Mouse (Mus musculus) stomach, embryonic 14.5 days (tissue): Measurements from ENCODE around the gene St14. TPM values are rescaled to one million over a fixed set of nuclear protein-coding genes. Genes with fewer than 3 reads are reported as not detected.

Source experiments
- ATAC-seq: fragments of 200-750 bp; cut with Nextera tagmentation; 2 replicates; pipeline ENCODE4 v1.8.0; 2017; ENCODE audit warnings: low read depth, moderate TSS enrichment; ENCODE audit not compliant: insufficient number of reproducible peaks, insufficient read depth, low FRiP score
- H3K27ac ChIP-seq: fragments of 300-500 bp; sonication (generic); 2 replicates; pipeline ENCODE4 v1.5.1; 2014; ENCODE audit warnings: mild to moderate bottlenecking, low read length, moderate library complexity, mixed read lengths
- H3K27me3 ChIP-seq: fragments of 300-500 bp; sonication (generic); 2 replicates; pipeline ENCODE4 v1.6.1; 2014; ENCODE audit warnings: low read length, control low read depth, mixed read lengths; ENCODE audit not compliant: control insufficient read depth, insufficient read depth
- H3K36me3 ChIP-seq: fragments of 300-500 bp; sonication (generic); 2 replicates; pipeline ENCODE4 v1.6.1; 2014; ENCODE audit warnings: mild to moderate bottlenecking, control low read depth, low read length, moderate library complexity, mixed read lengths; ENCODE audit not compliant: control insufficient read depth, insufficient read depth
- H3K4me1 ChIP-seq: fragments of 300-500 bp; sonication (generic); 2 replicates; pipeline ENCODE4 v1.6.1; 2014; ENCODE audit warnings: low read length, control low read depth, mixed read lengths; ENCODE audit not compliant: control insufficient read depth, insufficient read depth
- H3K4me2 ChIP-seq: fragments of 300-500 bp; sonication (generic); replicated peaks from 2 replicates; pipeline ENCODE4 v1.6.1; 2014; ENCODE audit warnings: low read depth, low read length, control low read depth
- H3K4me3 ChIP-seq: fragments of 300-500 bp; sonication (generic); 2 replicates; pipeline ENCODE4 v1.5.1; 2014; ENCODE audit warnings: low read depth, low read length, control low read depth
- H3K9ac ChIP-seq: fragments of 300-500 bp; sonication (generic); replicated peaks from 2 replicates; pipeline ENCODE4 v1.6.1; 2014; ENCODE audit warnings: low read depth, mild to moderate bottlenecking, control low read depth, low read length, moderate library complexity, mixed read lengths
- H3K9me3 ChIP-seq: fragments of 300-500 bp; sonication (generic); 2 replicates; pipeline ENCODE4 v1.6.1; 2016; ENCODE audit warnings: low read depth, low read length, control low read depth; ENCODE audit not compliant: control insufficient read depth
- WGBS: fragments of 180-500 bp; shearing (Covaris S2); extraction: QIAGEN DNeasy Blood & Tissue Kit; methylation state at CpG from one replicate; pipeline ENCODE4 v1.1.7; 2014; 5-methylcytosine and 5-hydroxymethylcytosine counted together
- polyA plus RNA-seq: library from polyadenylated mRNA; unstranded; fragments of >200 nt; fragmentation: Nextera tagmentation; extraction: Ambion mirVana; gene quantifications from 2 replicates; pipeline ENCODE4 v1.2.1, GENCODE M21; 2014

St14 gene
- polyA plus RNA-seq, 1 experiment from 2014 or later = 46.9 TPM

DNA sequence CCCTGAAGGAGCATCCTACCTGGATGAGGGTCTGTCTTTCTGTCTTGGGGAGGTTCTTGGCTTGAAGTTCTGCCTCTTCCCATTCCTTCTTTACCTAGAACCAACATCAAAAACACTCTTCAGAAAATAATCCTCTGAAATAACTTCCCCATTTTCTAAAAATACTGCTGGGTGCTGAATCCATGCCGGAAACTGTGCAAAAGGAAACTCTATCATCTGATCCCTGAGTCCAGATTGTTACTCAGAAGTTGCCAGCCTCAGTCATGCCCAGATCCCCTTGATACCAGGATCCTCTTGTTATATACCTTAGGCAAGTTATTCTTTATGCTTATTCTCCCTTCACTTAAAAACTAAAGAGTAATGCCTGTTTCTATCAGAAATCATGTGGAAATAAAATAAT lies 31.7 kb upstream of the St14 start:
- Histone ChIP-seq H3K27ac (no peak overlapping the region), H3K36me3 (peaks cover 62% of the 10 kb centered on the region), H3K9me3 (no peaks in the 10 kb centered on the region), H3K9ac (no peak overlapping the region), H3K27me3 (no peaks in the 10 kb centered on the region), H3K4me2 (no peak overlapping the region), H3K4me1 (no peaks in the 10 kb centered on the region), H3K4me3 (no peak overlapping the region)
- ATAC-seq = no peak
- 96% methylated on average over 1 of the region's 1 CpGs for WGBS

DNA sequence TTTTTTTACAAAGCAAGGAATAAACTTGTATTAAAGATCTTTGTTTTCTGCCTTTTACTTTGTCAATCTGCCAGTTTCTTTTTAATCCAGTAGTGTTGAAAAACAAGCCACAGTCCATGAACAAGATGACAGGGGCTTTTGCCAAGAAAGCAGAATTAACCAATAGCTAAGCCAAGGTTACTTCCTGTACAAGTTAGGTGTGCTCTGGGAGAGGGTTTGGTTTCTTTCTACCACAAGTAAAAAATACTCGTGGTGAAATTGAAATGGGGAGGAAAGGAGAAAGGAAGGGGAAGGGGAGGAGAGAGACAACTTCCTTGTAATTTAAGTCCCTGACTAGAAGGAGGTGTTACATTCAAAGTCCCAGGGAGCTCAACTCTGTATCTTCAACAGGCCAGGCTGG lies 31.3 kb upstream of the St14 start:
- no peak overlapping the region for H3K9ac ChIP-seq

DNA sequence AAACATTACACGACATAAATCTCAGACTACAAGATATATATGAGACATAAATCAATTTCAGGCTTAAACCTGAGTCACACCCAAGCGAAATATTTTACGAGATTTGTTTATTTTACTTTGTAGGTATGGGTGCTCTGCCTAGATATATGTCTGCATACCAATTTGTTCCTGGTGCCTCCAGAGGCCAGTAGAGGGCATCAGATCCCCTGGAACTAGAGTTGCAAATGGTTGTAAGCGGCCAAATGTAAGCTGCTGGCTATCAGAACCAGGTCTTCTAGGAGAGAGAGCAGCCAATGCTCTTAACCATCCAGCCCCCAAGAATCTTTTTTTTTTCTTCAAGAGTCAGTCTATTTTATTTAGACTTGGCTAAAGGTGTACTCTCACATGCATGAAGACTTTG lies 28.3 kb upstream of the St14 start:
- peaks cover 74% of the 10 kb centered on the region for H3K36me3 ChIP-seq
- ATAC-seq = no peak
- H3K4me3 ChIP-seq = no peak overlapping the region
- no peaks in the 10 kb centered on the region for H3K27me3 ChIP-seq
- no peak overlapping the region for H3K9ac ChIP-seq
- no peak overlapping the region for H3K27ac ChIP-seq
- H3K4me2 ChIP-seq = no peak overlapping the region
- no peaks in the 10 kb centered on the region for H3K9me3 ChIP-seq
- H3K4me1 ChIP-seq = no peaks in the 10 kb centered on the region
- 56% methylated on average over 4 of the region's 4 CpGs for WGBS

More for the DNA sequence above, 31.3 kb upstream of the St14 start:
- no peak overlapping the region for H3K27ac ChIP-seq
- no peak overlapping the region for H3K4me3 ChIP-seq
- no peak overlapping the region for H3K4me2 ChIP-seq
- H3K9me3 ChIP-seq = no peaks in the 10 kb centered on the region
- H3K36me3 ChIP-seq = peaks cover 60% of the 10 kb centered on the region
- 70% methylated on average over 1 of the region's 1 CpGs for WGBS
- no peaks in the 10 kb centered on the region for H3K27me3 ChIP-seq
- ATAC-seq = no peak
- H3K4me1 ChIP-seq = no peaks in the 10 kb centered on the region

DNA sequence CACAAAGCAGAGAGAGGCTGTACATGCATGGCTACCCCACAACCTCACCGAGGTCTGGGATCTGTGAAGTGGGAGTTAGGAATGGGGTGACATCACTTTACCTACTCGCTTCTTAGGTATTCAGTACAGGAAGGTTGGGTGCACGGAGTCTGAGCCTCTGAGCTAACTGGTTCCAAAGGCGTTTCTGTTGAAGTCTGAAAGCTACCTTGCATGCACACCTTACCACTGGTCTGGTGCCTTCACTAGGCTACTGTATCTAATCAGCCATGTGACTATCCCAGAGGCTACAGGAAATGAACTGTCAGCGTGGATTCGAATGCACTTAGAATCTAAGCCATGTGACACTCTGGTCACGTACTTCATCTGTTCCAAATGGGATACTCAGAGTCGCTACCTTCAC lies 24.9 kb upstream of the St14 start:
- Histone ChIP-seq H3K4me2 (no peak overlapping the region), H3K36me3 (peaks cover 82% of the 10 kb centered on the region), H3K27ac (no peak overlapping the region), H3K4me3 (no peak overlapping the region), H3K27me3 (no peaks in the 10 kb centered on the region), H3K9ac (no peak overlapping the region), H3K9me3 (no peaks in the 10 kb centered on the region), H3K4me1 (no peaks in the 10 kb centered on the region)
- no peak for ATAC-seq
- 85% methylated on average over 8 of the region's 8 CpGs for WGBS

DNA sequence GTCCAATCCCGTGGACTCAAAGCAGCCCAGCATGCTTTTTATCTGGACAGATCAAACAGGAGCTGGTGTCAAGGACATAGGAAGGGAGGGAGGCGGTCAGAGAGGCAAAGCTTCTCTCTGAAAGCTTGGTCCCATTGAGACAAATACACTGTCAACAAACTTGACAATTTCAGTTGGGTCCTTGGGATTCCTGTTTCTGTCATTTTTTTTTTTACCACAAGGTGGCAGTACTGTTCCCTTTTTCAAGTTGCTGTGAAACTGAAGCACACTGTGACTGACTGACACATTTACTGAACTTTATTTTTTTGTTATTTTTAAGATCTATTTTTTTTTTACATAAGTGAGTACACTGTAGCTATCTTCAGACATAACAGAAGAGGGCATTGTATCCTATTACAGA lies 19.4 kb upstream of the St14 start:
- Histone ChIP-seq H3K9ac (no peak overlapping the region), H3K4me2 (no peak overlapping the region), H3K9me3 (no peaks in the 10 kb centered on the region), H3K27me3 (no peaks in the 10 kb centered on the region), H3K27ac (no peak overlapping the region), H3K36me3 (peaks cover 56% of the 10 kb centered on the region), H3K4me1 (no peaks in the 10 kb centered on the region), H3K4me3 (no peak overlapping the region)
- WGBS = 74% methylated on average over 2 of the region's 2 CpGs
- no peak for ATAC-seq

DNA sequence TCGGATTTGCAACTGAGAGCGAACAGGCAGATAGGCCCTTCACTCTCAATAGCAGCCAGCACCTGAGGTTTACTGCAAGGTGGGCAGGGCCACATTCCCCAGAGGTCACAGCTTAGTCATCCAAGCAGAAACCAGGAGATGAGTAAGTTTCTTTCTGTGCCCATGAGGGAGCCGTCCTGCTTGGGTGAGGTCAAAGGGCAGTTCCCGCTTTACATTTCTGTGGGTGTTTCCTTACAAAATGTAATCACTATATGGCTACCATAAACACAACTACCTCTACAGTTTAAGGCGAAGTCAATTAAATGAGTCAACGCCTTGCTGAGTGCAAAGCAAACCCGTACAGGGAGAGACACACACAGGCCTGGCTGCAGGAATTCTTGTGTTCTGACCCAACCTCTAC lies 16.5 kb upstream of the St14 start:
- WGBS = 75% methylated on average over 7 of the region's 7 CpGs
- no peak for ATAC-seq
- H3K27ac ChIP-seq = no peak overlapping the region

DNA sequence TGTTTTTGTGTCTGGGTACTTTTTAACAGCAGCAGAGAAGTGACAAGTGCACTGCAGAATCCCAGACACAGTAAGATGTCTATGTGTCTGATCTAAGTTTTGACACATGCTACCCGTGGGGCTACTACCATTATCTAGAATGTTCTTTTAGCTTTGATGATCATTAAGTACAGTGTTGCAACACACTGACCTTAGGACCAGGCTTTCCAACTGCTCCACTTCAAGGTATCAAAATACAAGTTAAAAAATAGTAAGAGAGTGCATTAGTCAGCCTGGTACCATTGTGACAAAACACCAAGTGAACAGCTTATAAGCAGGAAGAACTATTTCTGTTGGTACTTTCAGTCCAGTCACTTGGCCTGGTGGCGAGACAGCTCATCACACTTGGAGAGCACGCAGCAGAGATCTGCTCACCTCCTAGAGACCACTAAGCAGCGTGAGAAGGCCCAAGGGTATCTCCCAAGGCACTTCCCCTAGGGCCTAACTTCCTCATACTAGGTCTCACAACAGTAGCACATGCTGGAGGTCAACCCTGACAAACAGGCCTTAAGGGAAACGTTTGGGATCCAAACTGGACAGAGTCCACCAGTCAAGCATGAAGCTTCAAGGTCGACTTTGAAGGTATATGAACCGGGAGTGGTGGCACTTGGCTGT lies 13.7 kb upstream of the St14 start:
- H3K27me3 ChIP-seq = no peaks in the 10 kb centered on the region
- no peaks in the 10 kb centered on the region for H3K4me1 ChIP-seq
- H3K4me3 ChIP-seq = no peak overlapping the region
- H3K4me2 ChIP-seq = no peak overlapping the region
- H3K36me3 ChIP-seq = peaks cover 13% of the 10 kb centered on the region
- H3K9ac ChIP-seq = no peak overlapping the region
- ATAC-seq = no peak
- WGBS = 79% methylated on average over 7 of the region's 7 CpGs
- H3K9me3 ChIP-seq = no peaks in the 10 kb centered on the region
- H3K27ac ChIP-seq = no peak overlapping the region

More for the DNA sequence above, 16.5 kb upstream of the St14 start:
- Histone ChIP-seq H3K9me3 (no peaks in the 10 kb centered on the region), H3K4me1 (no peaks in the 10 kb centered on the region), H3K9ac (no peak overlapping the region), H3K36me3 (peaks cover 30% of the 10 kb centered on the region), H3K27me3 (no peaks in the 10 kb centered on the region), H3K4me3 (no peak overlapping the region), H3K4me2 (no peak overlapping the region)

DNA sequence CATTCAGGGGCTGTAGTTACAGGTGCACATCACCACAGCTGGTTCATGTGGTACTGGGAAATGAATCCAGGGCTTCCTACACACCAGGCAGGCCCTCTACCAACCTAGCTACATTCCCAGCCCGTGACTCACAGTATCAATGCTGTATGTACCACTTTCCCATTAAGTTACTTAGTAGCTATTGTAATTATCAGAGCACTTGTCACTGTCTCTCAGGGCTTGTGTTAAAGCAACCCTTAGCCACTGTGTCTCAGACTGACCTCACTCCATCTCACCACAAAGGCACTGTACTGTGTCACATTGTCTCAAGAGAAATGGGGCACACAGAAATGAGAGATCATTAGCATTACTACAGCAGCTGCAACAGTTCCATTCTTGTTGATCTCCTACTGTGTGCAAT lies 11.3 kb upstream of the St14 start:
- no peak overlapping the region for H3K4me3 ChIP-seq
- H3K36me3 ChIP-seq = no peaks in the 10 kb centered on the region; the same call in 1 of the 2 replicates
- H3K9ac ChIP-seq = no peak overlapping the region
- no peak for ATAC-seq
- no peaks in the 10 kb centered on the region for H3K9me3 ChIP-seq
- H3K27me3 ChIP-seq = no peaks in the 10 kb centered on the region
- WGBS = 77% methylated on average over 1 of the region's 1 CpGs
- H3K27ac ChIP-seq = no peak overlapping the region
- no peaks in the 10 kb centered on the region for H3K4me1 ChIP-seq
- H3K4me2 ChIP-seq = no peak overlapping the region

DNA sequence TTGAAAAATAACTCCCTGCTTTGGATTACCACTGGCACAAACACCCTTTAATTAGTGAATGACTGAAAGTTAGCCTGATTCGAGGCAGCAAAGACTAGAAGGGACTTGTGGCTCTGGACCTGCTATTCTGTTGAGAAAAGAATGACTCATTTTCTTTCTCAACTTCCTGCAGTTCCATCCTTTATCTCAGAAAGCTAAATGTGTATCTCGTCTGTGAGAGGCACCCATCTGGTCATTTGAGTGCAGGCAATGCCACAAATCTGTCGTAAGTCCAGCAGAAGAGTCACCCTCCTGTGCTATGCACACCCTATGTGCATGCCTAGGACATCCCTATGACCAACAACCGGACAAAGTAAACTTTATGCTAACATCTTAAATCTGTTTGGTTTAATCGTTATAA lies 1.5 kb upstream of the St14 start:
- Histone ChIP-seq H3K27me3 (peaks cover 7% of the 10 kb centered on the region), H3K9ac (no peak overlapping the region), H3K36me3 (no peaks in the 10 kb centered on the region), H3K4me1 (peaks cover 5% of the 10 kb centered on the region; the same call in 1 of the 2 replicates), H3K4me2 (no peak overlapping the region), H3K9me3 (no peaks in the 10 kb centered on the region), H3K27ac (no peak overlapping the region), H3K4me3 (no peak overlapping the region)
- ATAC-seq = no peak
- WGBS = 76% methylated on average over 5 of the region's 5 CpGs
